Mouse (Mus musculus) thymus, postnatal 0 days (tissue): ENCODE measurements around the gene Rftn1. TPM values are rescaled to one million over a fixed set of nuclear protein-coding genes. Genes with fewer than 3 reads are reported as not detected.

Experiments
- DNase-seq: peaks from one replicate; pipeline ENCODE4 v3.0.0-alpha.2; 2015; ENCODE audit warnings: low spot score
- polyA plus RNA-seq: library from polyadenylated mRNA; unstranded; fragments of >200 nt; fragmentation: Nextera tagmentation; extraction: Ambion mirVana; gene quantifications from 2 replicates; pipeline ENCODE4 v1.2.1, GENCODE M21; 2015

Gene Rftn1
- polyA plus RNA-seq, 1 experiment from 2014 or later: 66.6 TPM

DNA sequence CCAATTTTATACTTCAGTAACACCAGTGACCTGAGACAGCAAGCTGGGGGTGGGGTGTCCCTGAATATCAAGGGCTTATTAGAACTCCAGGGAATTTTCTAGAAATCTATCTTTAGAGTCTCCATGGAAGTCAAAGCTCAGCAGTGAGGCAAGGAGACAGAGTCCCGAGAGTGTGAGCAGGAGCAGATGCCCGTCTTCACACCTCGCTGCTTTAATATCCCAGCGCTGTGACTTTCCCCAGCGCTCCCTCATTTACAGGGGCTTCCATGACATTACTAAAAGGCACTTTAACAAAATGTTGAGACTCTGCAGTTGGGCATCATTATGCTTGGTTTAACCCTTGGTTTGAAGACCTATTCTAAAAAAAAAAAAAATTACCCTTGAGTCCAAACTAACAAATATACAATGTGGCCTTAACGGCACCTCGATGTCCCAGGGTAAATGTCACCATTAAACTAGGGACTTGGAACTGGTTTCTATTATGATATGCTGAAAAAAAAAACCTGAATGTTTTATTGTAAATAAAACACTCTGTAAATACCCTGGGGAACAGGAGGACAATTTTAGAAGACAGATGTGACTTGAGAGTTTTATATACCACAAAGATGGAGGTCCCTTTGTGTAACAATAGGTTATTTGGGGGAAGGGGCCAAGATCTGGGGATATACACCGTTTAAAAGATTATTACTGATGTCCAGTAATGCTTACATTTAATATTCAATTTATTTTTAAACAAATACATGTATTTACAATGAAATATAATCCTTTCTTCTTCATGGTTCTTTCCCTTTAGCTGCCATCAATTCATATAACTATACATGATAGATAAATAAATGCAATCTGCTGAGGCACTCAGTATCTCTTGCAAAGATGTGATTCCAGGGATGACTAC is 123.4 kb downstream of the Rftn1 start:
- DNase-seq: no peak

DNA sequence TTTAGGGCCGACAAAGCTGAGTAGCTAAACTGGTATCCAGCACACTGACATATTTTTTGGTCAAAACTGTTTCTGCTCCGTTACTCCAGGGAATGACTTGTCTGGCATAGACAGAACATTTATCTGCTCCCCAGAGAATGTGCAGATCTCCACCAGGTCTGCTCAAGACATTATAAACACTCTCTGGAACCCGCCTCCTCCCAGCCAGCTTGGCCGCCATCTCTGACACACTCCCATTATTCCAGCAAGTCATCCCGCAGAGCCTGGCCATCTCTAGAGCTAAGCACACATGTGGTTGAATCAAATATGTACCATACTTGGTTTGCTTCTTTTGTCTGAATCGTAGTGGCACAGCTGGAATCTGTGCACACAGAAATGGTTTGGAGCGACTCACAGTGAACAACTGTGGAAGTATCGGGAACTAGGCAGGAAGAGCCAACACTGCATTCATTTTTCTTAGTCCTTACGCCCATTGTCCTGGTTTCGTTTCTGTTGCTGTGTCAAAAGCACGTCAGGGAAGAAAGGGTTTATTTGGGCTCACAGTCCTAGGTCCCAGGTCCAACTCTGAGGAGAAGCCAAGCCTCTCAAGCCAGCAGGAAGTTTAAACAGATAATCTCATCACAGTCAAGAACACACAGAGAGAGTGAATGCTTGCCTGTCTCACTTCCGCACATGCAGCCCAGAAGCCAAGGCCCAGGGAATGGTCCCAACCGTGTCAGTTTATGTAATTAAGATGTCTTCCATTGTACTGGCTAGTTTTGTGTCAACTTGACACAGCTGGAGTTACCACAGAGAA is 126.4 kb downstream of the Rftn1 start:
- no peak for DNase-seq

GRCm38 (mm10) chr17:50062649-50063048 is 127.8 kb downstream of the Rftn1 start:
- DNase-seq: no peak

GRCm38 (mm10) chr17:50061446-50061845 is 129.0 kb downstream of the Rftn1 start:
- no peak for DNase-seq

- no peak for DNase-seq
Measured at GRCm38 (mm10) chr17:50060220-50060619, 130.3 kb downstream of the Rftn1 start.

GRCm38 (mm10) chr17:50059417-50059816 is 131.1 kb downstream of the Rftn1 start:
- no peak for DNase-seq

- no peak for DNase-seq
Measured at GRCm38 (mm10) chr17:50055154-50055756, 135.2 kb downstream of the Rftn1 start.

DNA sequence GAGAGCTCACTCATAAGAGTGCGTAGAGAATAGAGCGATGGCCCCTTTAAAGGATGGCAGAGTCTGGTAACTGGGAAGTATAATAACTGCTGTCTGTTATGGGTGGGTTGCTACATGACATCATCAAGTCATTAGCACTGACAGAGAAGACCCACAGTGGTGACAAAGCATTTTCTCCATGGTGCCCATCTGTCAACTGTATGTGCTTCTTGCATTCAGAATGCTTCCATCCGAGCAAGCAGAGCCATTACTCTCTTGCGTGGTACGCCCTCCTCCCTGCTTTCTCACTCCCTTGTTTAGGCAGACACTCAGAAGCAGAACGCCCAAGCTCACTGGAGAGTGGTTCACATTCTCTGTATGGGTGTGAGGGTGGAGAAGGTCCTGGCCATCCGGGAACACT is 135.9 kb downstream of the Rftn1 start:
- DNase-seq: no peak

GRCm38 (mm10) chr17:50053961-50054360 is 136.5 kb downstream of the Rftn1 start:
- no peak for DNase-seq

DNA sequence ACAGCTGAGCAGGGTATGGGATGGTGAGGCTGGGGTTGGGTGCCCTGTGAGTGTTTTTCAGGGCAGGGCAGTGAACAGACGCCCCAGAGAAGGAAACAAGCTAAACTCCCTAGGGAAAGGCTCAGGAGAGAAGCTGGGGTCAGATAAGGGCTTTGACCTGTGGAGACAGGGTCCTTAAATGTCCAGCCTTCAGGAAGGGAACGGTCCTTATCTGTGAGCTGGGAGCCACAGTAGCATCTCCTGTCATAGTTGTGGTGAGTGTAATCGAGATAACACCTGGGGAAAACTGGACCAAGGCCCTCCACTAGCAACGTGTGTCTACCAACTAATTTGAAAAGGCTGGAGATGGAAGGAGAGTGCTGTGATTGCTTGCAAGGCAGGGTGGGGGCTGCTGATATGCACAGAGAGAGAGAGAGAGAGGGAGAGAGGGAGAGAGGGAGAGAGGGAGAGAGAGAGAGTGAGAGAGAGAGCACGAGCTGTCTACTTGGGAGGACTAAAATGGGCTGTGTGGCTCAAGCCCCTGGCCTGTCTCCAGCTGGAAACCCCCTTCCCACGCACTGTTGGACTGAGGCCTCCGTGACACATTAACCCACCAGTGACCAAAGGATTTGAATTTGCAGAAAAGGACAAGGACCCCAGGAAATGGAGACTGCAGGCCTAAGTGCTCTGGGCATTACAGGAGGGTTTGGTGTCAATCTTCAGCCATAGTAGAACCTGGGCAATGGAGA is 137.6 kb downstream of the Rftn1 start:
- DNase-seq: no peak

DNA sequence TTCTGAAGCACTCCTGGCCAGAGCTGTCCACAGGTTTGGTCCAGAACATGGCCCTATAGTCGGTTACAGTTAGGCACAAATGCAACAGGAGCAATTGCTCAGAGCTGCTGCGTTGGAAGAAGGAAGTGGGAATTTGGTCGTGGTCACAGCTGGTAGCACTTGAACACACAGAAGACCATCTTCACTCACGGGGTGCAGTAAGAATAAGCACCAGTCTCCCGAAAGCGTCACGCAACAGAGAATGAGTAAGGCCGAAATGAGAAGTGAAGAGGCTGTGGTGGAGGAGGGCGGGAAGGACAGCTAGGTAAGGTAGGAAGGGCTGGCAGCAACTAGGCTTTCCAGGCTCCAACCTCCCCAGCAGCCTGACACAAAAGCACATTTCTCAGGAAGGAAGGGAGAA is 140.0 kb downstream of the Rftn1 start:
- no peak for DNase-seq

GRCm38 (mm10) chr17:50048209-50048608 is 142.3 kb downstream of the Rftn1 start:
- DNase-seq: no peak

GRCm38 (mm10) chr17:50047182-50047581 is 143.3 kb downstream of the Rftn1 start:
- no peak for DNase-seq

DNA sequence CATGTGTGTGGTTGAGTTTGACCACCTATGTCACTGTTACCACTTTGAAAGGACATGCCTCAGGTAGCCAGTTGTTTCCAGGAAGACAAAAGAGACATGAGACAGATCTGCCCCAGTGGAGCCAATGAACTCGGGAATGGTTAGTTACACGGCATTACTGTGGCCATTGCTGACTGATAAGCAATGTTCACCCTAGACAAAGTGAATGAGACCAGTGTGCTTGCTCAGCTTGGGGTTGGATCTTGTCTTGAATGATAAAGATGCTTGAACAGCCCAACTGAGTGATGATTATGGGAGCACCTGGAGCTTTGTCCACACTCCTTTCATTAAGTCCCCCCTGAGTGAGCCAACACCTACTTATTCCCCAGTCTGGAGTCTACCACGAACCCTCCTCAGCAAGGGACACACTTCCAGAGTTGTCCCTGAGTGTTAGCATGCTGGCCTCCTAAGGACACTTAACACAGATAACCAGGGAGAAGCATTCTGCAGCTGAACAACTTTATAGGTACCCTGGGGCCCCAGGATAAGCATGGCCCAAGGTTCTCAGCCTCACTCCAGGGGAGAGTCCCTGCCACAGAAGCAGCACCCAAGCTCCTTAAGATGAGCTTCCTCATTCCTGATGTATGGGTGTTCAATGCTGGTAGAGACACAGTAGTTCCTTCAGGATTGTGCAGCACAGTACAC is 149.6 kb downstream of the Rftn1 start:
- DNase-seq: no peak

DNA sequence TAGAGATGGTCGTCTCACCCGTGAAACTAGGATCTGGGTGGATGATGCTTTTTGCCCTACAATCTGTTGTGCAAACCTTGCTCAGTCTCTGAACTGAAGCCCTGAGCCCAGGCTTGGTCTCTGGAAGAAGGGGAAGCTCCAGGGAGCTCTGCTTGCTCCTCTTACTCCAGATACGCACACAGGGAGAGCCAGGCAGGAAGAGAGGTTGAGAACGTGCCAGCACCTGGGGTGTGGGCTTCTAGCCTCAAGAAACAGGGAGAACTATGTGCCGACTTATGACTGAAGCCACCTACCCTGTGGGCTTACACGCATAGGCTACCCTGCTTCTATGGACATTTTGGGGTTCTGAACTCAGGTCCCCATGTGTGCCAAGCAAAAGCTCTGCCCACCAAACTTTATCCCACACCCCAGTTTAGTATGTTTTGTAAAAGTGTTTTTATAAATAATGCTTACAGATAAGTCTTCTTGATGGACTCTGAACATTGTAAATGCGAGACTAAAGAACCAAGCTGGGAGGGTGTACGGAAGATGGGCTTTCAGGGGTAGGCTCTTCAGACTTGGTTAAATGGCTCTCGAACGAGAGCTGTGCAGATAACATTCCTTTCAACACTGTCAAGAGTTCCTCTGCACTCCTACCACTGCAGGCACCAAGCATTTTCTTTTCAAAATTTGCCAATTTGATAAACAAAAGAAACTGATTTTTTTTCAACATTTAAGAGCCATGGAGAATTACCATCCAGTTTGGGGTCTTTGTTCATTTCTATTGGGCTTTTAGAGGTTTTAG is 152.4 kb downstream of the Rftn1 start:
- no peak for DNase-seq

- DNase-seq: no peak
Measured at GRCm38 (mm10) chr17:50037416-50037815, 153.1 kb downstream of the Rftn1 start.

GRCm38 (mm10) chr17:50036751-50037385 is 153.6 kb downstream of the Rftn1 start:
- DNase-seq: no peak

- no peak for DNase-seq
Measured at GRCm38 (mm10) chr17:50033698-50034097, 156.8 kb downstream of the Rftn1 start.
